Mouse (Mus musculus) right cerebral cortex, postnatal 10 days (tissue): ENCODE results near the gene Rhoj.
"Not testable (repeated sequence)": the region's sequence is repeated elsewhere in the genome, so short reads cannot be mapped to it uniquely, and the experiment has no call there.

ENCODE experiments used
- DNase-seq, 2 experiments: peaks; one replicate each; pipeline ENCODE4 v3.0.0; 2021; ENCODE audit warnings: low spot score in 2 of 2

Rhoj gene

GRCm38 (mm10) chr12:75391526-75391925, 83.4 kb downstream of the Rhoj start:
- DNase-seq, result peak in 1 of 2 experiments; percentile 16

- DNase-seq, result no peak
Measured at GRCm38 (mm10) chr12:75394011-75394773, 86.1 kb downstream of the Rhoj start.

GRCm38 (mm10) chr12:75396616-75397015, 88.5 kb downstream of the Rhoj start:
- no peak for DNase-seq

GRCm38 (mm10) chr12:75397077-75397476, 89.0 kb downstream of the Rhoj start:
- DNase-seq, result no peak

GRCm38 (mm10) chr12:75412964-75413363, 104.8 kb downstream of the Rhoj start:
- no peak for DNase-seq

- no peak for DNase-seq
Measured at GRCm38 (mm10) chr12:75414991-75415390, 106.9 kb downstream of the Rhoj start.

GRCm38 (mm10) chr12:75416681-75417080, 108.6 kb downstream of the Rhoj start, which contains the start of gene Gphb5:
Gene Gphb5, minus strand, starts transcription at chr12:75416781.
- no peak for DNase-seq

- peak; percentile 53 to 70 for DNase-seq
Measured at GRCm38 (mm10) chr12:75424359-75424758, 116.2 kb downstream of the Rhoj start.

GRCm38 (mm10) chr12:75424817-75425216, 116.7 kb downstream of the Rhoj start:
- DNase-seq, result no peak

- DNase-seq, result no peak
Measured at GRCm38 (mm10) chr12:75425882-75426281, 117.8 kb downstream of the Rhoj start.

GRCm38 (mm10) chr12:75428719-75429118, 120.6 kb downstream of the Rhoj start:
- no peak for DNase-seq

- no peak for DNase-seq
Measured at GRCm38 (mm10) chr12:75429685-75430396, 121.7 kb downstream of the Rhoj start.

GRCm38 (mm10) chr12:75432400-75432799, 124.3 kb downstream of the Rhoj start:
- not testable (repeated sequence) for DNase-seq

- no peak for DNase-seq
Measured at GRCm38 (mm10) chr12:75446245-75446644, 138.1 kb downstream of the Rhoj start.

- peak; percentile 70 to 74 for DNase-seq
Measured at GRCm38 (mm10) chr12:75448921-75449320, 140.8 kb downstream of the Rhoj start.

GRCm38 (mm10) chr12:75449475-75449966, 141.4 kb downstream of the Rhoj start:
- DNase-seq, result no peak

GRCm38 (mm10) chr12:75450011-75450410, 141.9 kb downstream of the Rhoj start:
- DNase-seq, result no peak

GRCm38 (mm10) chr12:75450592-75450991, 142.5 kb downstream of the Rhoj start:
- no peak for DNase-seq
